Mouse (Mus musculus): ENCODE data around the gene Ap2a2.
"Not testable (repeated sequence)": the region's sequence is repeated elsewhere in the genome, so short reads cannot be mapped to it uniquely, and the experiment has no call there.

The Ap2a2 gene

DNA sequence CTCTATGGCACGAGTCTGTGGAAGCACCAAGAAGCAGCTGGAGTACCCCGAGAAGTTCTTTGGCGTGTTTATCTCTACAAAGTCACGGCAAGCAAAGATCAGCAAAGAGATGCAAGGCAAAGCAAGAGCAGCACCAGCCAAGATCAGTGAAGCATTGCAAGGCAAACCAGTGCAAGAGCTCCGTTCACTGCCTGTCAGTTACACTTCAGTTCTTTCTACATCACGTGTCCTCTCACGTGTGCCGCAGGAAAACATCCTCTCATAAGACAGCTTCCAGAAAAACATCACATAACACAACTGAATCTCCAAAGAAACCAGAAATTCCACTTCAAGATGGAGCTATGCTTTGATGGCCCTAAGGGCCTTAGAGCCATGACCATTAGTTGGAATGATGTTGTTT, 29.0 kb downstream of the Ap2a2 start:
- in situ Hi-C loops (cut with MboI; ENCODE audit: unreplicated experiment in 2 of 2): no loop called here

DNA sequence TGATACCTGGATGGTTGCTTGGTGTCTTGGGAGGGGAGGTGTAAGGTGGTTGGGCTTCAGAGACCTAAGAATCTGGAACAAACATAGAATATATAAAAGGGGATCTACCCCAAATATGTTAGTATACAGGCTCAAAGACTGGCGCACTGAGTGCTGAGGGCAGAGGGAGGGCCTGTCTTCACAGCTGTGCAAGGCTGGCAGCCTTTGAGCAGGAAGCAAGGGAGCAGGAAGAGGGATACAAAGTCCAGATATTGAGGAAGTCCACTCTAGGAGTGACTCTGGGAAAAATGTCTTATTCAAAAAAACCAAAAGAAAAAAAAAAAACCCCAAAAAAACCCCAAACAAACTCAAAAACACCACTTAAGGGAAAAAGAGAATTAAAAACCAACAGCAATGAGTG, 30.1 kb downstream of the Ap2a2 start:
- in situ Hi-C loops (cut with MboI; ENCODE audit: unreplicated experiment in 2 of 2): no loop called here

- in situ Hi-C loops (cut with MboI; ENCODE audit: unreplicated experiment in 2 of 2): no loop called here
Measured at GRCm38 (mm10) chr7:141593056-141593455, 31.1 kb downstream of the Ap2a2 start.

- in situ Hi-C loops (cut with MboI; ENCODE audit: unreplicated experiment in 2 of 2): no loop called here
Measured at GRCm38 (mm10) chr7:141596971-141597370, 35.0 kb downstream of the Ap2a2 start.

GRCm38 (mm10) chr7:141597563-141597962, 35.6 kb downstream of the Ap2a2 start:
- in situ Hi-C loops (cut with MboI; ENCODE audit: unreplicated experiment in 2 of 2): no loop called here

GRCm38 (mm10) chr7:141607717-141608116, 45.7 kb downstream of the Ap2a2 start:
- in situ Hi-C loops (cut with MboI; ENCODE audit: unreplicated experiment in 2 of 2): no loop called here

GRCm38 (mm10) chr7:141609719-141610514, 47.9 kb downstream of the Ap2a2 start:
- in situ Hi-C loops (cut with MboI; ENCODE audit: unreplicated experiment in 2 of 2): no loop called here

DNA sequence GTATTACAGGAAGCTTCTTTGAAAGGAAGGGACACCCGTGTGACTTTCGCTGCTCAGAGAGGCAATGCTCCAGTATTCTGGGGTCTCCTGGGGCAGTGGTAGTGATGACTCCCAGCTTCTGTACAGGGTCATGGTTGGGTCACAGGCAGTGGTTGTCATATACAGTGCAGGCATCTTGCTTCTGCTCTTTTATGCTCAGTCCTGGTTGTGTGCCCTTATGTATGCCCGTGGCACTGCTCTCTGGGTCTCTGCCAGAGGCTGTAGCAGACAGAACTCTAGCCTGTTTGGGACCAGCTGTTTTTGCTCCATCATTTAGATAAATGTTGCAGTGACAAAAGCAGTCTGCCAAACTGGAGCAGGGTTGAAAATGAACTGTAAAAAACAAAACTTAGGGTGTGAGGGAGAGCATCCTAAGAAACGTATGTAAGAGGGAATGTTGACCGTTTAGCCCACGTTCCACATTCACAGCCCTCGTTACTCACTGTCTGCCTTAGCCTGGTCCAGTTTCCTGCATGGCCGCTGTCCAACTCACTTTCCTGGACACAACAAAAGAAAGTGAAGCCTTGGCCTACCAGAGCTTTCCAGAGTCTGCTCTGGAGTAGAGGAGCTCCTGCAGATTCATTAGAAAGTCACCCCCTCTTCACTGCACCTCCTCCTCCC, 49.9 kb downstream of the Ap2a2 start:
- in situ Hi-C loops (cut with MboI; ENCODE audit: unreplicated experiment in 2 of 2): no loop called here

DNA sequence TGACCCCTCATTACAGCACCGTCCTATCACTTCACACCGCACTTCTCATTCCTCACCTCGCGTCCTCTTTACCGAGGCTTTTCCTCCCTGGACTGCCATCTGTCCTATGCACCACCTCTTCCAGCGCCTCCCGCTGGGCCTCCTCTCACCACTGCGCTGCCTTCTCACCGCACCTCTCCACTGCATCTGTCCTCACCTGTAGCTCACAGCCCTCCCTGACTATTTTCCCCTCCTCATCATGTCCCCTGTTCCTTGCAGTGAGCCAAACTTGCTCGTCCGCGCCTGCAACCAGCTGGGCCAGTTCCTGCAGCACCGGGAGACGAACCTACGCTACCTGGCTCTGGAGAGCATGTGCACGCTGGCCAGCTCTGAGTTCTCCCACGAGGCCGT, 50.4 kb downstream of the Ap2a2 start:
- in situ Hi-C loops (cut with MboI; ENCODE audit: unreplicated experiment in 2 of 2): no loop called here

DNA sequence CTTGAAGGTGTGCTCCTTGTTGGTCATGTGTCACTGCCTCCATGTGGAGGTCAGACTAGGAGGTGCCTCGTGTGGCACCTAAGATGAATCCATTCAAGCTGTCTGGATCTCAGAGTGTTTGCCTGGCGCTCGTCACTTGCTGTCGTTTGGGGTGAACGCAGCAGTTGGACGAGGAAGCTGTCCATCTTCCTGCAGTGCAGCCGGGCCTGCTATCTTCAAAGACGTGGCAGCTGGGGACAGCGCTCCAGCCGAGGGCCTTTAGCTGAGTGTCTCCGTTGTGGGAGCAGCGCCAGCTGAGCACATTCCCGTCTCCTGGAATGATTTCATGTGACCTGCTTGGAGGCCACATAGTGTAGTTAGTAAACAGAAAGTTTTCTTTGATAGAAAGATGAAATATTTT, 50.8 kb downstream of the Ap2a2 start:
- in situ Hi-C loops (cut with MboI; ENCODE audit: unreplicated experiment in 2 of 2): no loop called here

GRCm38 (mm10) chr7:141614329-141614832, 52.4 kb downstream of the Ap2a2 start:
- in situ Hi-C loops (cut with MboI; ENCODE audit: unreplicated experiment in 2 of 2): no loop called here

DNA sequence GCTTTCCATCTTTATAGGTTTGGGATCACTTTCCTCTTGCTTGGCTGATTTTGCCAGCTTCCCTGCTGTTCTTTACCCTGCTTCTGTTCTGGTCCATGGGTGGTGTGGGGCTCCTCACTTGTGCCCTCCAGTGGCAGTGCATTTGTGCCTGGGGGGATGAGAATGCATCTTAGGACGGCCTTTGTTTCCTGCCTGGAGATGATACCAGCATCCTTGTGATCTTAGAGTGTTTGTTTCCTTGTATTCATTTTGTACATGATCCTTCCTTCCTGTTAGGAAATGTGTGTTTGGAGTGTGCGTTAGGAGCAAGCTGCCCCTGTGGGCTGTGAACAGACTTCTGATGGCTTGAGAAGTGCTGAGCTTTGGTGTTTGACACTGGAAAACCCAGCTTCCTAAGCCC, 62.2 kb downstream of the Ap2a2 start:
- in situ Hi-C loops (cut with MboI; ENCODE audit: unreplicated experiment in 2 of 2): no loop called here

DNA sequence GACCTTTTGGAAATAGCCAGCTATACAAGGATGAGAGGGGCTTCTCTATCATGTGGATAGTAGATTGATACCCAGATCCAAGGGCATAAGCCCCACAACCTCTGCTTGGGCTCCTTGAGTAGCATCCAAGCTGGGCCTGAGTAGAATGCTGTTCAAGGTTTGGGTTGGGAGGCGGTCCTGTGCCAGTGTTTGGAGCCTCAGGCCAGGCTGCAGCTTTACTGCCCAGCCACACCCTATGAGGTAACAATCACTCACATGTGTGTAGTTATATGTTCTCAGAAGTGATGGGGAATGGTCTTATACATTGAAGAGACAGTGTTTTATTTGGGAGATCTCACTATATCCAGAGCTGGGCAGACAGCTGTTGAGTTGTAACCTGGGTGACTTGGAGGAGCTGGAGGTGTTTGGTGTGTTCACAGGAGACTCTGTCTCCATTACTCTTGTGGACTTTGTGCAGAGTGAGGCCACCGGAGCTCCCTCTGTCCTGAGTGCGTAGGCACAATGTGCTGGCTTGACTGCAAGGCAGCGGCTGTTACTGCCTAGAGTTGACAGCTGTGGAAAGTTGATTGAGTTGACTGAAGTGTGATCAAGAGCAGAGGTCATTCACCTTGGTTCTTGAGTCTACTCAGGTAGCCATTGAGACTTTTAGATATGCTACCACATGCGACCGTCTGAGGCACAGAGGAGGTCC, 63.3 kb downstream of the Ap2a2 start:
- in situ Hi-C loops (cut with MboI; ENCODE audit: unreplicated experiment in 2 of 2): no loop called here

DNA sequence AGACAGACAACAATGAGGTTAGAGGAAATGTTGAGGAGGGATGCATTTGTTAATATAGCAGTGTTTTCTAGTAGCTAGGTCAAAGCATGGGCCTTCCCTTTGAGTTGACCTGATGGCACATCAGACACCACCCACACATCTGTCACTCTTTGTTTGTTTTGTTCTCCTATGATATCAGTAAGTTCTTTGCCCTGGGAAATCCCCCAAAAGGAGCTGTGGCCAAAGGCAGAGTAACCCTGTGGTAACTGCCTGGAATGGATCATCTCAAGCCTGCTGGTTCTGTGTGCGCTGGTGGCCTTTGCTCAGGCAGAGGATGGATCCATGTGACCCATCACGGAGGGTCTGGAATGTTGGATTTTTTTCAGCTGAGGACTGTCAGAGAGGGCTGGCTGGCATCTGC, 66.0 kb downstream of the Ap2a2 start:
- in situ Hi-C loops (cut with MboI; ENCODE audit: unreplicated experiment in 2 of 2): no loop called here

- in situ Hi-C loops (cut with MboI; ENCODE audit: unreplicated experiment in 2 of 2): no loop called here
Measured at GRCm38 (mm10) chr7:141629241-141629640, 67.3 kb downstream of the Ap2a2 start.

GRCm38 (mm10) chr7:141638077-141638476, 76.1 kb downstream of the Ap2a2 start:
- in situ Hi-C loops (cut with MboI; ENCODE audit: unreplicated experiment in 2 of 2): not testable (repeated sequence)

DNA sequence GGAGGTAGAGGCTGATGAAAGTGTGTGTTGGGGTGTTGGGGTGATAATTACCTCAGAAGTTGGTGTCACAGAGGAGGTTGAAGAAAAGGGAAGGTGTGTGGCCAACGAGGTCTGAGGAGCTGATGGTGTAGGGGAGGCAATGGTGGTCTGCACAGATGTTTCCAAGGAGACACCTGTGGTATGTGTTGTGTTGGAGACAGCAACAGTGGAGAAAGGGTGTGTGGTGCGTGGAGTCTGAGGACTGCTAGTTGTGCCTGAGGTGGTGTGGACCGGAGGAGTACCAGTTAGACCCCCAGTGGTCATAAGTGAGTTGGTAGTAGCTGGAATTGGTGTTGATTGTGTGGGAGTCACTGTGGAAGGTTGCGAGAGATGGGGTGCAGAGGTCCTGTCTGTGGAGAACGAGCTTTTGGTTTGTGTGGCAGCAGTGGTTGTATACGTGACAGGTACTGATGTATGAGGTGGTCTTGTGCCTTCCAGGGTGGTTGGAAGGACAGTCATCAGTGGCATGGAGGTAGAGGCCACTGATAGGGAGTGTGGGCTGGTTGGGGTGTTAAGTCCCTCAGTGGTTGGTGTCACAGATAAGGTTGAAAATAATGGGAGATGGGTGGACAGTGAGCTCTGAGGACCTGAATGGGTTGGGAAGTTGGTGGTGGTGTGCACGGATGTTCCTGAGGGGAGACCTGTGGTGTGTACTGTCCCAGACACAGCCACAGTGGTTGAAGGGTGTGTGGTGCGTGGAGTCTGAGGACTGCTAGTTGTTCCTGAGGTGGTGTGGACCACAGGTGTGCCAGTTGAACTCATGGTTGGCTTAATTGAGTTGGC, 76.8 kb downstream of the Ap2a2 start:
- in situ Hi-C loops (cut with MboI; ENCODE audit: unreplicated experiment in 2 of 2): not testable (repeated sequence)

DNA sequence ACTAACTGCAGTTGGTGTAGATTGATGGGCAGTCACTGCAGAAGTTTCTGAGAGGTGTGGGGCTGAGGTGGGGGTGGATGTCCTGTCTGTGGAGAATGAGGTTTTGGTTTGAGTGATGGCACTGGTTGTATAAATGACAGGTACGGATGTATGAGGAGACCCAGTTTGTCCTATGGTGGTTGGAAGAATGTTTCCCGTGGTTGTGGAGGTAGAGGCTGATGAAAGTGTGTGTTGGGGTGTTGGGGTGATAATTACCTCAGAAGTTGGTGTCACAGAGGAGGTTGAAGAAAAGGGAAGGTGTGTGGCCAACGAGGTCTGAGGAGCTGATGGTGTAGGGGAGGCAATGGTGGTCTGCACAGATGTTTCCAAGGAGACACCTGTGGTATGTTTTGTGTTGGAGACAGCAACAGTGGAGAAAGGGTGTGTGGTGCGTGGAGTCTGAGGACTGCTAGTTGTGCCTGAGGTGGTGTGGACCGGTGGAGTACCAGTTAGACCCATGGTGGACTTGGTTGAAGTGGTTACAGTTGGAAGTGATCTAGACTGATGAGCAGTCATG, 77.4 kb downstream of the Ap2a2 start:
- in situ Hi-C loops (cut with MboI; ENCODE audit: unreplicated experiment in 2 of 2): not testable (repeated sequence)

DNA sequence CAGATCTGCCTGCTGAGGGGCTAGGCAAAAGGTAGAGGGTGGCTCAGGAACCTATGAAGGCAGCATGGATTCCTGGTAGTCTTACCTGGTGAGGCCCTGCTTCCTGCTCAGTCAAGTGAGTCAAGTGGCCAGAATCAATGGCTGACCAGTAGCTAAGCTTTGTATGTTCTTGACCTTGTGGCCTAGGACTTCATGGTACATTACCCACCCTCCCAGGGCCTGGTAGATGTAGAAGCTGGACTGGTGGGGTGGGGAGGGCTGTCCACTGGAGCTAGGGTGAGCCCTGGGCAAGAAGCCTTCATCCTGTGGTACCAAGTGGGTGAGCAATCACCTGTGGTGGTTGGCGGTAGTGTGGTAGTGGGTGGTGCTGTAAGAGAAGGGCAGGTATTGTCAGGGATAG, 80.4 kb downstream of the Ap2a2 start:
- in situ Hi-C loops (cut with MboI; ENCODE audit: unreplicated experiment in 2 of 2): no loop called here

- in situ Hi-C loops (cut with MboI; ENCODE audit: unreplicated experiment in 2 of 2): no loop called here
Measured at GRCm38 (mm10) chr7:141643160-141643559, 81.2 kb downstream of the Ap2a2 start.
